Mouse (Mus musculus) limb, embryonic 14.5 days (tissue): Measurements from ENCODE around the gene Tbx20. TPM values are rescaled to one million over a fixed set of nuclear protein-coding genes. Genes with fewer than 3 reads are reported as not detected.
A peak's percentile ranks its signal among the peaks of the same experiment; 100 is the strongest.

Source experiments
- ATAC-seq: fragments of 200-750 bp; cut with Nextera tagmentation; 2 replicates; pipeline ENCODE4 v1.8.0; 2017; ENCODE audit warnings: low read depth, moderate number of reproducible peaks, moderate TSS enrichment; ENCODE audit not compliant: low FRiP score
- DNase-seq: peaks from one replicate; pipeline ENCODE4 v3.0.0-alpha.2; 2015; ENCODE audit warnings: low spot score
- H3K27ac ChIP-seq: fragments of 300-500 bp; sonication (generic); replicated peaks from 2 replicates; pipeline ENCODE4 v1.5.1; 2014; ENCODE audit warnings: low read depth, mild to moderate bottlenecking, low read length, moderate library complexity, mixed read lengths
- H3K27me3 ChIP-seq: fragments of 300-500 bp; sonication (generic); 2 replicates; pipeline ENCODE4 v1.6.1; 2014; ENCODE audit warnings: low read length, mixed read lengths; ENCODE audit not compliant: control insufficient read depth, insufficient read depth
- H3K36me3 ChIP-seq: fragments of 300-500 bp; sonication (generic); 2 replicates; pipeline ENCODE4 v1.6.1; 2014; ENCODE audit warnings: mild to moderate bottlenecking, low read length, moderate library complexity, mixed read lengths; ENCODE audit not compliant: control insufficient read depth, insufficient read depth
- H3K4me1 ChIP-seq: fragments of 300-500 bp; sonication (generic); 2 replicates; pipeline ENCODE4 v1.6.1; 2014; ENCODE audit warnings: antibody characterized with exemption, low read length, mixed read lengths; ENCODE audit not compliant: control insufficient read depth, insufficient read depth
- H3K4me2 ChIP-seq: fragments of 300-500 bp; sonication (generic); replicated peaks from 2 replicates; pipeline ENCODE4 v1.6.1; 2014; ENCODE audit warnings: low read depth, mild to moderate bottlenecking, low read length, moderate library complexity; ENCODE audit not compliant: severe bottlenecking
- H3K4me3 ChIP-seq: fragments of 300-500 bp; sonication (generic); replicated peaks from 2 replicates; pipeline ENCODE4 v1.5.1; 2014; ENCODE audit warnings: low read length
- H3K9ac ChIP-seq: fragments of 300-500 bp; sonication (generic); 2 replicates; pipeline ENCODE4 v1.6.1; 2014; ENCODE audit warnings: mild to moderate bottlenecking, low read depth, low read length, moderate library complexity; ENCODE audit not compliant: severe bottlenecking
- H3K9me3 ChIP-seq: fragments of 300-500 bp; sonication (generic); 2 replicates; pipeline ENCODE4 v1.6.1; 2016; ENCODE audit warnings: low read length; ENCODE audit not compliant: control insufficient read depth
- POLR2A ChIP-seq: fragments of 200-500 bp; IDR thresholded peaks from 2 replicates; pipeline ENCODE4 v1.8.0; 2012; ENCODE audit warnings: inconsistent platforms, mild to moderate bottlenecking, moderate library complexity, borderline replicate concordance; ENCODE audit not compliant: insufficient read depth, insufficient read length; ENCODE audit errors: extremely low read depth
- WGBS: fragments of 180-500 bp; shearing (Covaris S2); extraction: QIAGEN DNeasy Blood & Tissue Kit; methylation state at CpG from one replicate; pipeline ENCODE4 v1.1.7; 2014; 5-methylcytosine and 5-hydroxymethylcytosine counted together
- polyA plus RNA-seq, 2 experiments: library from polyadenylated mRNA; depleted of rRNA in 1 of 2; stranded (reverse) in 1 of 2; unstranded in 1 of 2; fragments of >200 nt; fragmentation: Nextera tagmentation in 1 of 2; extraction: Ambion mirVana in 1 of 2; gene quantifications; 2 replicates each; pipeline versions ENCODE4 v1.2.1 to v1.2.3; 2012 to 2014

The Tbx20 gene
- polyA plus RNA-seq (2012; rRNA removed) (0.03 and 0.24 TPM in 2 replicates), polyA plus RNA-seq (2014; fragmentation: Nextera tagmentation; extraction: Ambion mirVana) (0.03 TPM in 1 of 2 replicates, not detected in the other)

GRCm38 (mm10) chr9:24774160-24774969, at the start of gene Tbx20:
Gene Tbx20 (minus strand): TSS chr9:24774303.
- H3K9me3 ChIP-seq = 0 out of 2 replicates have a peak, but pooled peaks cover 3% of the 10 kb centered on the region
- peaks cover 98% of the 10 kb centered on the region for H3K27me3 ChIP-seq
- peak within 1 kb of the TSS; percentile 45 for H3K4me2 ChIP-seq
- 4% methylated on average over 36 of the region's 40 CpGs for WGBS
- H3K4me3 ChIP-seq = peak within 1 kb of the TSS; percentile 34
- H3K9ac ChIP-seq = no peak within 1 kb of the TSS
- TF ChIP-seq POLR2A = no peak
- H3K27ac ChIP-seq = no peak within 1 kb of the TSS
- no peaks in the 10 kb centered on the region for H3K36me3 ChIP-seq
- H3K4me1 ChIP-seq = peaks cover 7% of the 10 kb centered on the region; the same call in 1 of the 2 replicates
- peak; percentile 74 for ATAC-seq
- DNase-seq = no peak

GRCm38 (mm10) chr9:24818511-24818910, 44.4 kb upstream of the Tbx20 start:
- Histone ChIP-seq H3K27ac (no peak overlapping the region), H3K9me3 (no peaks in the 10 kb centered on the region), H3K4me3 (no peak overlapping the region), H3K36me3 (no peaks in the 10 kb centered on the region), H3K4me1 (no peaks in the 10 kb centered on the region), H3K9ac (no peak overlapping the region), H3K27me3 (no peaks in the 10 kb centered on the region), H3K4me2 (no peak overlapping the region)
- ATAC-seq = no peak
- DNase-seq = no peak
- no peak for TF ChIP-seq POLR2A
- 75% methylated on average over 3 of the region's 3 CpGs for WGBS

GRCm38 (mm10) chr9:24812461-24812860, 38.4 kb upstream of the Tbx20 start:
- no peak for ATAC-seq

GRCm38 (mm10) chr9:24792110-24792509, 18.0 kb upstream of the Tbx20 start:
- ATAC-seq (no peak), DNase-seq (no peak)
- no peak overlapping the region for H3K4me2 ChIP-seq
- no peaks in the 10 kb centered on the region for H3K4me1 ChIP-seq
- H3K9me3 ChIP-seq = no peaks in the 10 kb centered on the region
- no peaks in the 10 kb centered on the region for H3K27me3 ChIP-seq
- no peaks in the 10 kb centered on the region for H3K36me3 ChIP-seq
- no peak overlapping the region for H3K27ac ChIP-seq
- H3K4me3 ChIP-seq = no peak overlapping the region
- no peak overlapping the region for H3K9ac ChIP-seq
- WGBS = 90% methylated on average over 2 of the region's 2 CpGs
- TF ChIP-seq POLR2A = no peak

More at GRCm38 (mm10) chr9:24812461-24812860, 38.4 kb upstream of the Tbx20 start:
- no peaks in the 10 kb centered on the region for H3K27me3 ChIP-seq
- no peak overlapping the region for H3K4me2 ChIP-seq
- no peak for TF ChIP-seq POLR2A
- DNase-seq = no peak
- no peaks in the 10 kb centered on the region for H3K36me3 ChIP-seq
- no peak overlapping the region for H3K4me3 ChIP-seq
- 90% methylated on average over 6 of the region's 6 CpGs for WGBS
- H3K9ac ChIP-seq = no peak overlapping the region
- no peaks in the 10 kb centered on the region for H3K9me3 ChIP-seq
- no peaks in the 10 kb centered on the region for H3K4me1 ChIP-seq
- no peak overlapping the region for H3K27ac ChIP-seq

- no peak overlapping the region for H3K9ac ChIP-seq
- 41% methylated on average over 3 of the region's 3 CpGs for WGBS
- H3K9me3 ChIP-seq = no peaks in the 10 kb centered on the region
- H3K27me3 ChIP-seq = no peaks in the 10 kb centered on the region
- H3K36me3 ChIP-seq = no peaks in the 10 kb centered on the region
- no peak overlapping the region for H3K4me2 ChIP-seq
- no peak overlapping the region for H3K27ac ChIP-seq
- H3K4me3 ChIP-seq = no peak overlapping the region
- H3K4me1 ChIP-seq = no peaks in the 10 kb centered on the region
- no peak for DNase-seq
- ATAC-seq = no peak
- TF ChIP-seq POLR2A = no peak
These were observed 15.3 kb upstream of the Tbx20 start for GRCm38 (mm10) chr9:24789396-24789795.
